Mouse (Mus musculus) kidney, postnatal 0 days (tissue): Measurements from ENCODE around the gene Npas3. TPM values are rescaled to one million over a fixed set of nuclear protein-coding genes. Genes with fewer than 3 reads are reported as not detected.
A peak's percentile ranks its signal among the peaks of the same experiment; 100 is the strongest.

Source experiments
- ATAC-seq: fragments of 200-750 bp; cut with Nextera tagmentation; replicated peaks from 2 replicates; pipeline ENCODE4 v1.8.0; 2017; ENCODE audit warnings: low read depth, moderate number of reproducible peaks, moderate TSS enrichment, moderate library complexity; ENCODE audit not compliant: low FRiP score
- DNase-seq: peaks from one replicate; pipeline ENCODE4 v3.0.0-alpha.2; 2016; ENCODE audit warnings: low spot score
- H3K27ac ChIP-seq: fragments of 300-500 bp; sonication (generic); 2 replicates; pipeline ENCODE4 v1.5.1; 2014; ENCODE audit warnings: mild to moderate bottlenecking
- H3K27me3 ChIP-seq: fragments of 300-500 bp; sonication (generic); 2 replicates; pipeline ENCODE4 v1.6.1; 2014; ENCODE audit warnings: low read length, mixed read lengths; ENCODE audit not compliant: insufficient read depth
- H3K36me3 ChIP-seq: fragments of 300-500 bp; sonication (generic); 2 replicates; pipeline ENCODE4 v1.6.1; 2014; ENCODE audit warnings: low read length, mixed read lengths; ENCODE audit not compliant: insufficient read depth
- H3K4me1 ChIP-seq: fragments of 300-500 bp; sonication (generic); replicated peaks from 2 replicates; pipeline ENCODE4 v1.6.1; 2014; ENCODE audit warnings: antibody characterized with exemption, low read length, mixed read lengths; ENCODE audit not compliant: insufficient read depth
- H3K4me2 ChIP-seq: fragments of 300-500 bp; sonication (generic); 2 replicates; pipeline ENCODE4 v1.6.1; 2014; ENCODE audit warnings: mild to moderate bottlenecking, low read length, moderate library complexity, mixed read lengths
- H3K4me3 ChIP-seq: fragments of 300-500 bp; sonication (generic); replicated peaks from 2 replicates; pipeline ENCODE4 v1.5.1; 2014; ENCODE audit warnings: low read depth, low read length
- H3K9ac ChIP-seq: fragments of 300-500 bp; sonication (generic); 2 replicates; pipeline ENCODE4 v1.6.1; 2014; ENCODE audit warnings: low read depth, low read length
- H3K9me3 ChIP-seq: fragments of 300-500 bp; sonication (generic); replicated peaks from 2 replicates; pipeline ENCODE4 v1.6.1; 2016; ENCODE audit warnings: low read length, inconsistent platforms, mixed read lengths
- CTCF ChIP-seq: IDR thresholded peaks from 2 replicates; pipeline ENCODE4 v1.5.1; 2016; ENCODE audit warnings: antibody characterized with exemption, low read depth, mild to moderate bottlenecking, moderate library complexity
- WGBS: fragments of 180-500 bp; shearing (Covaris S2); extraction: QIAGEN DNeasy Blood & Tissue Kit; methylation state at CpG from one replicate; pipeline ENCODE4 v1.1.7; 2014; 5-methylcytosine and 5-hydroxymethylcytosine counted together
- polyA plus RNA-seq: library from polyadenylated mRNA; unstranded; fragments of >200 nt; fragmentation: Nextera tagmentation; extraction: Ambion mirVana; gene quantifications from 2 replicates; pipeline ENCODE4 v1.2.1, GENCODE M21; 2015

Gene Npas3
- polyA plus RNA-seq, 1 experiment from 2014 or later, result 1.2 TPM

DNA sequence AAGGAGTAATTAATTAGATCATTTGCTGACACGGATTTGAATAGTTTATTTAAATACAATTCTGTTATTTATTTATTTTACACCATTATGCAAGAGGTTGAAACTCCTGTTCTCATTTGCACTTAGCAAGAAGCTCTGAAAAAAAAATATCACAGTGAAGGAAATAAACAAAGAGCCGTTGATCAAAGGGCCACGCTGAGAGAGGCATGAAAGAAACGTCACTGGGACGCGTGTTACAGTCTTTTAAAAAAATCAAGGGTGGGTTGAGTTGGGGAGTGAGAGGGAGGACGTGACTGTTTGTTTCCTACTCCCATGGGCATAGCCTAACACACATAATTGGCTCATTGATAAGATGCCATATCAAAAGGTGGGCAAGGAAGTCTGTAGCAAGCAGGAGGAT, 505.8 kb downstream of the Npas3 start:
- H3K4me3 ChIP-seq, result no peak overlapping the region
- ATAC-seq, result no peak
- 24% methylated on average over 7 of the region's 7 CpGs for WGBS

DNA sequence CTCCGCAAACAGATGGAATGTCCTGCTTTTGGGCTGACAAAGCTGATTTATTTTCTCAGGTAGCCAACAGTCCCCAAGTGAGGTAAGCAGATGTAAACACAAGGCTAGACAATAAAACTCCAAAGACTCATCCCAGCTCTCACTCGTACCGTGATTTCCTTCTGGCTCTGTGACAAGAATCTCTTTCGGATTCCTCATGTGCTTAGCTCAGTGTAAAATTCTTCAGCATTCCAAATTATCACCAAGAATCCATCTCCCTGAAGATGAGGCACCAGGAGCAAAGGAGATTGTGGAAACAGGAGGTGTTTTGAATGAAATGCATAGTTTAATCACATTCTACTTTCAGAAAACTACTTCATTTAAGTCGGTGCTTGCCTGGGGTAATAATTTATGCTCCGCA, 509.2 kb downstream of the Npas3 start:
- no peak overlapping the region for H3K27ac ChIP-seq
- H3K9ac ChIP-seq, result no peak overlapping the region
- H3K9me3 ChIP-seq, result no peaks in the 10 kb centered on the region
- H3K4me1 ChIP-seq, result no peaks in the 10 kb centered on the region
- DNase-seq (no peak), ATAC-seq (no peak)
- no peak overlapping the region for H3K4me3 ChIP-seq
- no peak overlapping the region for H3K4me2 ChIP-seq
- H3K36me3 ChIP-seq, result no peaks in the 10 kb centered on the region
- no peak for TF ChIP-seq CTCF
- WGBS, result 44% methylated on average over 6 of the region's 6 CpGs
- H3K27me3 ChIP-seq, result no peaks in the 10 kb centered on the region

More for the DNA sequence above, 505.8 kb downstream of the Npas3 start:
- no peaks in the 10 kb centered on the region for H3K9me3 ChIP-seq
- no peak for DNase-seq
- no peak overlapping the region for H3K4me2 ChIP-seq
- H3K27me3 ChIP-seq, result no peaks in the 10 kb centered on the region
- H3K27ac ChIP-seq, result no peak overlapping the region
- TF ChIP-seq CTCF, result no peak
- no peak overlapping the region for H3K9ac ChIP-seq
- H3K36me3 ChIP-seq, result no peaks in the 10 kb centered on the region
- no peaks in the 10 kb centered on the region for H3K4me1 ChIP-seq

DNA sequence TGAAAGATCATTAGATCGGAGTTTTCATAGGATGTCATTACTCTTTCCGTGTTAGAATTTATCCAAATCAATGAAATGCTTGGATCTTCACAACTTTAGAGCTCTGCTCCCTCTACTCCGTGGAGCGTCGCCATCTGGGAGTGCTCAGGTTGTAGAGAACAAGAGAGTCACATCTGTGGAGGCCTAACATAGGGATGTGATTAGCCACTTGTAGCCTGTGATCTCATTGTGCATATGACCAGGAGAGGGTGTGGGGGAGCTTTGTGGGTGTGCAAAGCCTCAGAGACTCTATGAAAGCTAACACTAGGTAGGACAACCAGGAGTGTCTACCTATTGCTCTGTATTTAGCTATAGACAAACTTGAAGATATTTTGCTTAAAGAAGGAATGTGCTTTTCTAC, 509.9 kb downstream of the Npas3 start:
- Histone ChIP-seq H3K9ac (no peak overlapping the region), H3K36me3 (no peaks in the 10 kb centered on the region), H3K4me3 (no peak overlapping the region), H3K27me3 (no peaks in the 10 kb centered on the region), H3K9me3 (no peaks in the 10 kb centered on the region), H3K27ac (no peak overlapping the region), H3K4me2 (no peak overlapping the region), H3K4me1 (no peaks in the 10 kb centered on the region)
- 0 out of 2 replicates have a peak, but pooled peaks have one; percentile 4 for TF ChIP-seq CTCF
- ATAC-seq (no peak), DNase-seq (no peak)
- WGBS, result 76% methylated on average over 5 of the region's 5 CpGs

DNA sequence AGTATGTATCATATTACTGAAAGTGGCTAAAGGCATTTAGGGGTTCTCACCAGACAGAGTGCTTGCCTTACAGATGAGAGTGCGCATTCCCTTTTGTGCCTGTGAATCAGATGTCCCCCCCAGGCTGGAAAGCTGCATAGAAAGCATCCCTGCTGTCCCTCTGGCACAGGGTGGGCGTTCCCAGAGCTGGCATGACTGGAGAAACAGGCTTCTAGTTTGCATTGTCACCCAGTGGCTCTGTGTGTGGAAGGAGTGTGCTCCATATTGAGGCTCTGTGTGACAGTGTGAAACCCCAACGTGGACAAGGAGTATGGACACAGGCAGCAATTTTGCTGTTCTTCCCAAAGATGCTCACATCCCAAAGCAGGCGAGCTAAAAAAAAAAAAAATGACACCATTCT, 515.7 kb downstream of the Npas3 start:
- Histone ChIP-seq H3K27me3 (no peaks in the 10 kb centered on the region), H3K4me1 (no peaks in the 10 kb centered on the region), H3K9ac (no peak overlapping the region), H3K9me3 (no peaks in the 10 kb centered on the region), H3K36me3 (no peaks in the 10 kb centered on the region), H3K4me3 (no peak overlapping the region), H3K4me2 (no peak overlapping the region), H3K27ac (no peak overlapping the region)
- no peak for ATAC-seq
- no peak for DNase-seq
- no peak for TF ChIP-seq CTCF
- 37% methylated on average over 4 of the region's 4 CpGs for WGBS

DNA sequence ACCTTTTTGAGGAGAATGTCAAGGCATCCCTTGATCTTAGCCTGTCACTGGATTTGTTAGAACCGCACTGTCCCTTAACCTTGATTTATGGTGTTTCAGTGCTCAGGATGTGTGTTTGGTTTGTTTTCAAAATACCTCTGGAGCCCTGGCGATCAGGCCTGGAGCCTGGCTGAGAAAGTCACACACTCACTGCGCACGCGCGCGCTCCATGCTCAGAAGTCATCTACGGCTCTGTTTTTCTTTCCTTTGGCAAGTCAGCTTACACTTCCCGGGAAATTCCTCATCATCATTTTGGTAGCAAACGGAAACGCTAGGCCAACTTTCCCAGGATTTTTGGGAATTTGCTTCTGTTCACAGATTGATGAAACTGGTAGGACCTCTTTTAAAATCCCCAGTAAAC, 519.9 kb downstream of the Npas3 start:
- H3K27ac ChIP-seq, result no peak overlapping the region
- ATAC-seq (no peak), DNase-seq (peak; percentile 58)
- no peaks in the 10 kb centered on the region for H3K27me3 ChIP-seq
- H3K4me1 ChIP-seq, result 0 out of 2 replicates have a peak, but pooled peaks cover 3% of the 10 kb centered on the region
- H3K36me3 ChIP-seq, result no peaks in the 10 kb centered on the region
- 40% methylated on average over 11 of the region's 11 CpGs for WGBS
- TF ChIP-seq CTCF, result no peak
- no peaks in the 10 kb centered on the region for H3K9me3 ChIP-seq
- peak overlapping the region; percentile 13; the same call in 1 of the 2 replicates for H3K4me3 ChIP-seq
- H3K4me2 ChIP-seq, result peak overlapping the region; percentile 36
- H3K9ac ChIP-seq, result no peak overlapping the region

DNA sequence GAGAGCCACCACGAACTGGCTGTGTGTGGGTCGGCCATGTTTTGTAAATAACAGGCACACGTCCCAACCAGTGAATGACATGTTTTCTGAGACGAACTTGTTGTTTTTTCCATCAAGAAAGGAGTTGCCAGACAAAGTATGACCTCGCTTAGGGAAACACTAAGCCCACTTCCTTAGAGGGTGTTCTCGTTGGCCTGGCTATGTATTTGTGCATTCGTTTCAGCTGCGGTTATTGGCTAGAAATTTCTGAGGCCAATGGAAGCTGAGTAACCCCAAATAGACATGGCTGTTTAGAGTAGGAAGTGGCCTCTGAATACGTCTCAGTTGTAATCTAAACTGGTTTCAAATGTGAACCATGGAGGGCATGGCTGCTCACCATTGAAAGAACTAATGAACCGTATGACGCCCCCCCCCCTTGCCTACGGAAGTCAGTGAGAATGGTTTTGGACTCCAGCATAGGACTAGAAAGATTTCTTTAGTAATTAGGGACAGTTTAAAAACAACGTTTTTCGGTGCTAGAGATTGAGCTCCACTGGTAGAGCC, 523.0 kb downstream of the Npas3 start:
- no peaks in the 10 kb centered on the region for H3K27me3 ChIP-seq
- peak; percentile 31 for DNase-seq
- no peak overlapping the region for H3K9ac ChIP-seq
- 0 out of 2 replicates have a peak, but pooled peaks cover 3% of the 10 kb centered on the region for H3K4me1 ChIP-seq
- no peak for ATAC-seq
- H3K4me2 ChIP-seq, result no peak overlapping the region
- no peak for TF ChIP-seq CTCF
- H3K9me3 ChIP-seq, result no peaks in the 10 kb centered on the region
- H3K4me3 ChIP-seq, result no peak overlapping the region
- no peaks in the 10 kb centered on the region for H3K36me3 ChIP-seq
- WGBS, result 54% methylated on average over 14 of the region's 14 CpGs
- no peak overlapping the region for H3K27ac ChIP-seq

DNA sequence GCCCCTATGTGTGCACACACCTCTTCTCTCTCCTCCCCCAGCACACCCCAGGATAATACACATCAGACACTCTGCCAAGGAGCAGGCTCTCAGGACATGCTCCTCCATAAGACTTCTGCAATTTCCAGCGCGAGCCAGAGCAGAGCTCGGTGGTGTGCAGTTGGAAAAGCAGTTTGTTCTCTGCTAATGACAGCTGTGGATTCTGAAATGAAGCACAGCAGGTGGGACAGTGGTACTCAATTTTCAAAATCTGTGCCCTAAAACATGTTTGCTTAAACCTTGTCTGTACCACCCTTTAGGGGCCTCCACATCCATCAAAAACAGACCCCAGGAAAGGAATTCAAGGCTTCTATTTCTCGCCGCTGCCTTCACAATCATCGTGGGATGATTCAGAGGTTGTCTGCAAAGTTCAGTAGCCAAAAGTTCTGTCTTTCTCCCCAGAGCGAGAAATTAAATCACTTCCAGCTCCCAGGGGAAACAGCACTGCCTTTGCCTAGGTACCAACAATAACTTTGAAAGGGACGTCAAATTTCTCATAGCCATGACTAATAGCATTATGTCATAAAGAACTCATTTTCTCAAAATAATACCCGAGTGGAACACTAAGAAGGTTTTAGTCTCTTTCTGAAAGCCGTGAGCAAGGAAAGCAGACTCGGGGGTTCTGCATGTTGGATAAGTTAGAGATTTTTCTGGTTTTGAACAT, 533.5 kb downstream of the Npas3 start:
- Histone ChIP-seq H3K9me3 (no peaks in the 10 kb centered on the region), H3K4me1 (no peaks in the 10 kb centered on the region), H3K36me3 (no peaks in the 10 kb centered on the region), H3K4me3 (no peak overlapping the region), H3K9ac (no peak overlapping the region), H3K4me2 (no peak overlapping the region), H3K27ac (no peak overlapping the region), H3K27me3 (no peaks in the 10 kb centered on the region)
- ATAC-seq, result no peak
- WGBS, result 55% methylated on average over 11 of the region's 11 CpGs
- DNase-seq, result no peak
- TF ChIP-seq CTCF, result no peak
